Mouse (Mus musculus) gastrocnemius, postnatal 10 days (tissue): ENCODE measurements around the gene Gm10057. TPM values are rescaled to one million over a fixed set of nuclear protein-coding genes. Genes with fewer than 3 reads are reported as not detected.
"Not testable (repeated sequence)": the region's sequence is repeated elsewhere in the genome, so short reads cannot be mapped to it uniquely, and the experiment has no call there.

Experiments
- DNase-seq: peaks from one replicate; pipeline ENCODE4 v3.0.0; 2021; ENCODE audit warnings: mixed read lengths
- long read RNA-seq, 2 experiments: library from polyadenylated mRNA; stranded (forward); transcript quantifications; one replicate each; pipeline ENCODE4 v2.0.0; 2021
- total RNA-seq, 2 experiments: library from RNA; stranded (reverse); gene quantifications; 2 replicates each; pipeline ENCODE4 v1.2.3; 2021

The Gm10057 gene
- total RNA-seq, result not detected
- long read RNA-seq, experiment 1, result 0 reads
- long read RNA-seq, experiment 2, result 0 reads

- DNase-seq, result not testable (repeated sequence)
Observed at GRCm38 (mm10) chrX:154054939-154055338, at the start of gene Gm10057. TSS of gene Gm10057 (minus strand) at chrX:154055039.

- DNase-seq, result not testable (repeated sequence)
Observed at GRCm38 (mm10) chrX:154033727-154034126, 21.1 kb downstream of the Gm10057 start, which contains the start of gene 4921511M17Rik. TSS of gene 4921511M17Rik (minus strand) at chrX:154033827.

- not testable (repeated sequence) for DNase-seq
Observed at GRCm38 (mm10) chrX:154012540-154012939, 42.3 kb downstream of the Gm10057 start, which contains the start of gene Samt1. TSS of gene Samt1 (minus strand) at chrX:154012640.

Other genes starting within 250 kb of the Gm10057 start
- 1 to 10 TPM in 1 of 2 experiments, under 1 TPM in 1; 0.96 to 1.8 TPM for gene Spin2c, start 222.8 kb downstream of the Gm10057 start, total RNA-seq
- not detected for gene Samt1, start 42.4 kb downstream of the Gm10057 start, total RNA-seq
- not detected for gene 4921511M17Rik, start 21.2 kb downstream of the Gm10057 start, total RNA-seq
- not detected for gene Gm15140, start 65.6 kb upstream of the Gm10057 start, total RNA-seq